Mouse (Mus musculus) kidney, adult 2 months (tissue): Measurements from ENCODE around the gene Sox6. TPM values are rescaled to one million over a fixed set of nuclear protein-coding genes. Genes with fewer than 3 reads are reported as not detected.

Source experiments
- DNase-seq: peaks from one replicate; pipeline ENCODE4 v3.0.0; 2021
- H3K27ac ChIP-seq: fragments of 200-500 bp; 2 replicates; pipeline ENCODE4 v1.5.1; 2012; ENCODE audit warnings: low read depth, low read length, control low read depth, inconsistent platforms; ENCODE audit not compliant: insufficient read depth
- H3K27me3 ChIP-seq: fragments of 200-500 bp; replicated peaks from 2 replicates; pipeline ENCODE4 v1.6.1; 2012; ENCODE audit warnings: mild to moderate bottlenecking, moderate library complexity, low read length, inconsistent platforms; ENCODE audit not compliant: control insufficient read depth, insufficient read depth
- H3K36me3 ChIP-seq: fragments of 200-500 bp; 2 replicates; pipeline ENCODE4 v1.6.1; 2012; ENCODE audit warnings: mild to moderate bottlenecking, moderate library complexity, low read length, inconsistent platforms; ENCODE audit not compliant: control insufficient read depth, insufficient read depth
- H3K4me1 ChIP-seq: fragments of 200-500 bp; 2 replicates; pipeline ENCODE4 v1.6.1; 2011; ENCODE audit warnings: low read length; ENCODE audit not compliant: control insufficient read depth, insufficient read depth
- H3K4me3 ChIP-seq: fragments of 200-500 bp; 2 replicates; pipeline ENCODE4 v1.5.1; 2011; ENCODE audit warnings: mild to moderate bottlenecking, low read depth, low read length, control low read depth; ENCODE audit not compliant: insufficient read depth
- CTCF ChIP-seq: fragments of 200-500 bp; conservative IDR thresholded peaks from 2 replicates; pipeline ENCODE4 v1.5.1; 2011; ENCODE audit warnings: low read depth, mild to moderate bottlenecking, control low read depth, low read length, moderate library complexity, mixed read lengths; ENCODE audit not compliant: insufficient read depth, insufficient read length
- POLR2A ChIP-seq: fragments of 200-500 bp; IDR thresholded peaks from one replicate; pipeline ENCODE4 v1.6.1; 2011; ENCODE audit warnings: low read depth, low read length, control low read depth
- WGBS: fragments of 180-500 bp; shearing (Covaris S2); methylation state at CpG from one replicate; pipeline ENCODE4 v1.1.7; 2018; 5-methylcytosine and 5-hydroxymethylcytosine counted together
- polyA plus RNA-seq: library from polyadenylated mRNA; depleted of rRNA; stranded (reverse); fragments of >200 nt; gene quantifications from 2 replicates; pipeline ENCODE4 v1.2.3, GENCODE M21; 2012

The Sox6 gene
- polyA plus RNA-seq, 1 experiment: 37.1 TPM

GRCm38 (mm10) chr7:115979813-115980512 is 58.6 kb downstream of the Sox6 start:
- H3K4me3 ChIP-seq: no peak overlapping the region
- no peak for DNase-seq
- no peaks in the 10 kb centered on the region for H3K36me3 ChIP-seq
- TF ChIP-seq CTCF: no peak
- no peak for TF ChIP-seq POLR2A
- H3K27ac ChIP-seq: no peak overlapping the region
- no peaks in the 10 kb centered on the region for H3K4me1 ChIP-seq
- 86% methylated on average over 5 of the region's 5 CpGs for WGBS
- no peaks in the 10 kb centered on the region for H3K27me3 ChIP-seq

GRCm38 (mm10) chr7:115974518-115974917 is 64.1 kb downstream of the Sox6 start:
- Histone ChIP-seq H3K4me1 (no peaks in the 10 kb centered on the region), H3K4me3 (no peak overlapping the region), H3K27ac (no peak overlapping the region), H3K36me3 (no peaks in the 10 kb centered on the region), H3K27me3 (no peaks in the 10 kb centered on the region)
- TF ChIP-seq POLR2A (no peak), CTCF (no peak)
- DNase-seq: no peak
- 86% methylated on average over 2 of the region's 2 CpGs for WGBS

DNA sequence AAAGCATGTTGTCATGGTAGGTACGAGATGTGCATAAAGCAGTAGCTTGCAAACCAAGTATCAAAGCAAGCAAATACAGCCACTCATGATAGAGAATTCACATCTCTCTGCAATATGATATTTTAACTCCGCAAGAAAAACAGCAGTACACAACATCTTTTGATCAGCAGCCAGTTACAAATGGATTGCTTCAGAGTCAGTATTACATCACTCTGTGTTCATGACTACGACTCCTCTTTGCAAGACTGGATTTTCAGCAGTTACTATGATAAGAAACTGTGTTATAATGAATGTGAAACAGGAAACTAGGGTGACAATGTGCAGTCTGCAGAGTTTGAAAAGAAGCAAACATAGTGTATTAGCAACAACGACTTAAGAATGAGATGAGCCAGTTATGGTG is 71.4 kb downstream of the Sox6 start:
- 79% methylated on average over 4 of the region's 4 CpGs for WGBS
- no peak overlapping the region for H3K27ac ChIP-seq
- no peak overlapping the region for H3K4me3 ChIP-seq
- no peak for DNase-seq
- H3K27me3 ChIP-seq: no peaks in the 10 kb centered on the region
- TF ChIP-seq POLR2A: no peak
- TF ChIP-seq CTCF: no peak
- H3K36me3 ChIP-seq: no peaks in the 10 kb centered on the region
- no peaks in the 10 kb centered on the region for H3K4me1 ChIP-seq

- 67% methylated on average over 4 of the region's 4 CpGs for WGBS
- Histone ChIP-seq H3K36me3 (no peaks in the 10 kb centered on the region), H3K27me3 (no peaks in the 10 kb centered on the region), H3K4me1 (no peaks in the 10 kb centered on the region), H3K4me3 (no peak overlapping the region), H3K27ac (no peak overlapping the region)
- no peak for TF ChIP-seq POLR2A
- TF ChIP-seq CTCF: no peak
- DNase-seq: no peak
These were observed 72.4 kb downstream of the Sox6 start for GRCm38 (mm10) chr7:115966181-115966580.

- no peak for TF ChIP-seq POLR2A
- no peak for TF ChIP-seq CTCF
- 77% methylated on average over 3 of the region's 3 CpGs for WGBS
- Histone ChIP-seq H3K27me3 (no peaks in the 10 kb centered on the region), H3K4me3 (no peak overlapping the region), H3K27ac (no peak overlapping the region), H3K36me3 (no peaks in the 10 kb centered on the region), H3K4me1 (no peaks in the 10 kb centered on the region)
- no peak for DNase-seq
These were observed 85.5 kb downstream of the Sox6 start for GRCm38 (mm10) chr7:115953046-115953445.

DNA sequence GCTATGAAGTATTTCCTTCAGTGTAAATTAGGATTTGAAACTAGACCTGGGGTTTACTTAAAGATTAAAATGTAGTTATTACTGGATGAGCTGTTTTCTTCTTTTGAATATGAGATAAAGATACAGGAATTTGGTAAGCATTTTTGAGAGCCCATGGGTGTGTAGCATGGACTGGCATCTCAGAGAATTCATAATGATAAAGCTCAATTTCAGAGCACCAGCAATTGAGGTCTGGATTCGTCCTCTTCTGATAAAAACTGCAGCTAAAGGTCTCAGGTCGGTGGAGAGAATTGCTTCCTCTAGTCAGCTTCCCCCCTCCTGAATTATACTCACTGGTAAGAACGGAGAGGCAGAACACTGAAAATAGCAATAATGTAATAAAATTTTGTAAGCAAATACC is 86.4 kb downstream of the Sox6 start:
- H3K27ac ChIP-seq: no peak overlapping the region
- 78% methylated on average over 3 of the region's 3 CpGs for WGBS
- no peaks in the 10 kb centered on the region for H3K27me3 ChIP-seq
- TF ChIP-seq POLR2A (no peak), CTCF (no peak)
- DNase-seq: no peak
- no peak overlapping the region for H3K4me3 ChIP-seq
- H3K36me3 ChIP-seq: no peaks in the 10 kb centered on the region
- no peaks in the 10 kb centered on the region for H3K4me1 ChIP-seq

GRCm38 (mm10) chr7:115951689-115952088 is 86.9 kb downstream of the Sox6 start:
- Histone ChIP-seq H3K4me3 (no peak overlapping the region), H3K27ac (no peak overlapping the region), H3K36me3 (no peaks in the 10 kb centered on the region), H3K4me1 (no peaks in the 10 kb centered on the region), H3K27me3 (no peaks in the 10 kb centered on the region)
- no peak for DNase-seq
- 95% methylated on average over 4 of the region's 4 CpGs for WGBS
- TF ChIP-seq CTCF (no peak), POLR2A (no peak)
